Mouse (Mus musculus) gastrocnemius, adult 18-20 months (tissue): ENCODE data around the gene 1700016K19Rik. TPM values are rescaled to one million over a fixed set of nuclear protein-coding genes. Genes with fewer than 3 reads are reported as not detected.
"Not testable (repeated sequence)": the region's sequence is repeated elsewhere in the genome, so short reads cannot be mapped to it uniquely, and the experiment has no call there.

Source experiments
- DNase-seq: peaks from one replicate; pipeline ENCODE4 v3.0.0; 2021; ENCODE audit warnings: low spot score
- total RNA-seq, 2 experiments: library from RNA; stranded (reverse); gene quantifications; 2 replicates each; pipeline ENCODE4 v1.2.3; 2021

1700016K19Rik gene
- total RNA-seq, 2 experiments from 2014 or later = not detected

GRCm38 (mm10) chr11:75984581-75984980 lies 15.1 kb upstream of the 1700016K19Rik start:
- no peak for DNase-seq

- DNase-seq = no peak
Measured at GRCm38 (mm10) chr11:75985948-75986347, 13.8 kb upstream of the 1700016K19Rik start.

GRCm38 (mm10) chr11:75990965-75991835 lies 8.5 kb upstream of the 1700016K19Rik start:
- DNase-seq = no peak

GRCm38 (mm10) chr11:75991911-75992310 lies 7.8 kb upstream of the 1700016K19Rik start:
- DNase-seq = no peak

GRCm38 (mm10) chr11:75992481-75992880 lies 7.2 kb upstream of the 1700016K19Rik start:
- no peak for DNase-seq

GRCm38 (mm10) chr11:75994357-75994756 lies 5.4 kb upstream of the 1700016K19Rik start:
- no peak for DNase-seq

GRCm38 (mm10) chr11:76000701-76001100 lies 989 bp downstream of the 1700016K19Rik start:
- no peak for DNase-seq

GRCm38 (mm10) chr11:76001237-76001878 lies 1.6 kb downstream of the 1700016K19Rik start:
- no peak for DNase-seq

GRCm38 (mm10) chr11:76004276-76004675 lies 4.6 kb downstream of the 1700016K19Rik start:
- not testable (repeated sequence) for DNase-seq

GRCm38 (mm10) chr11:76008162-76008561 lies 8.4 kb downstream of the 1700016K19Rik start:
- no peak for DNase-seq

- DNase-seq = no peak
Measured at GRCm38 (mm10) chr11:76009101-76009500, 9.4 kb downstream of the 1700016K19Rik start.

- no peak for DNase-seq
Measured at GRCm38 (mm10) chr11:76010838-76011624, 11.3 kb downstream of the 1700016K19Rik start.

GRCm38 (mm10) chr11:76015251-76015650 lies 15.5 kb downstream of the 1700016K19Rik start:
- DNase-seq = no peak

GRCm38 (mm10) chr11:76015814-76016213 lies 16.1 kb downstream of the 1700016K19Rik start:
- no peak for DNase-seq

- no peak for DNase-seq
Measured at GRCm38 (mm10) chr11:76019879-76020278, 20.2 kb downstream of the 1700016K19Rik start.

GRCm38 (mm10) chr11:76020916-76021315 lies 21.2 kb downstream of the 1700016K19Rik start:
- no peak for DNase-seq

- DNase-seq = no peak
Measured at GRCm38 (mm10) chr11:76025080-76025583, 25.4 kb downstream of the 1700016K19Rik start.

- DNase-seq = no peak
Measured at GRCm38 (mm10) chr11:76026527-76027138, 26.9 kb downstream of the 1700016K19Rik start.

- DNase-seq = peak; percentile 87
Measured at GRCm38 (mm10) chr11:76027139-76028071, 27.7 kb downstream of the 1700016K19Rik start, which contains the start of gene Rflnb. TSS of gene Rflnb (minus strand) at chr11:76027782.

GRCm38 (mm10) chr11:76028072-76028465 lies 28.4 kb downstream of the 1700016K19Rik start:
- DNase-seq = no peak
